Mouse (Mus musculus) mouse trophoblast stem cell (cell line): Measurements from ENCODE around the gene L2hgdh.

Experiments
- in situ Hi-C, 2 experiments: fragments of 300-500 bp; cut with MseI, MboI; formaldehyde crosslinking; loops; 2 replicates in 1 of 2; 3 replicates in 1 of 2; pipeline ENCODE4 v1.15.1; 2025

Gene L2hgdh

DNA sequence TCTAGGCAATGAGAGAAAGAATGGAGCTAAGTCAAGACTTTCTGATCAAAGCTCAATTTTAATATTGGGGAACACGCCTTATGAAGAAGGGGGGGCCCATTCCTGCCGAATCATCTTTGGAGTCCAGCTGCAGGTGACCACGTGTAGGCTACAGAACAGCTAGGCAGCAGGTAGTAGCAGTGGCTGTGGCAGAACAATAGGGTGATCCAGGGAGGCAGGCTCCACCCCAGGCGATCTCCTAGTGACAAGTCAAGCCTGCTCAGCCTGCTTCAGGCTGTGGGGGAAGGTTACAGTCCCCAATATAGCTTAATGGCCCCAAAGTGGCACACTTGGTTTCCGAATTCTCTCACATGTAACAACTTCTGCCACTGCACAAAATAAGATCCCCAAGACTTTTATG is 7.5 kb upstream of the L2hgdh start:
- in situ Hi-C loops: no loop called here

DNA sequence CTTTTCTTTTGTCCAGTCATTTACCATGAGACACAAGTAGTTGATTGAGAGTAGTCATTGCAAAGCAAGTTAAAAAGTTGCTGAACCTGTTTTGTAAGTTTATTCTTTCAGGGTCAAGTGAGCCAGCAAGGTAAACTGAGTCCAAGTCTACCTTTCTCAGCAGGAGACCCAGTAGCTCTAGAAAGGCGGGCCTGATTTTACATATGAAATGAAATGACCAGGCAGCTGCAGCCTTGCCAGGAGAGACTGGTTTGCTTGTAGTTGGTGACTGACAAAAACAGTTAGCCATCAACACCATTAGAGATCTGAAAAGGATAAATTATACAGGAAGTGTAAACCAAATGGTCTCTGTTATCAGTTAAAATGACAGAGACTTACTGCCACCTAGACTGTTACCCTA is 5.6 kb upstream of the L2hgdh start:
- in situ Hi-C loops: no loop called here

DNA sequence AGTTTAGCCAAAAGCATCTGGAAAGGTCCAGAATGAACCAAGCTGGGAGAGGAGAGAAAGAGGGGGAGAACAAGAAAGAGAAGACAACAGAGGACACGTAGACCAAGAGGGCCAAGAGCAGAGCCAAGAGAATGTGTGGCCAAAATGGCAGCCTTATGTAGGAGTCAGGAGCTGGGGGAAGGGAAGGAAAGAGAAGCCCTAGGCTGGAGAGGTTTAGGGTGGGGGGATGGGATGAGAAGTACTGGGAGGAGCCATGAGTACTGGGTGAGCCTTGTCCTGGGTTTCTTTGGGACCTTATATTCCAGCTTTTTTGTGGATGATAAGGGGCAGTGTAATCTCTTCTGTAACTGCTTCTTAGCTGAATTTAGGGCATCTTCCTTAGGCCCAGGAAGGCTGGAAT is 4.6 kb upstream of the L2hgdh start:
- in situ Hi-C loops: no loop called here

DNA sequence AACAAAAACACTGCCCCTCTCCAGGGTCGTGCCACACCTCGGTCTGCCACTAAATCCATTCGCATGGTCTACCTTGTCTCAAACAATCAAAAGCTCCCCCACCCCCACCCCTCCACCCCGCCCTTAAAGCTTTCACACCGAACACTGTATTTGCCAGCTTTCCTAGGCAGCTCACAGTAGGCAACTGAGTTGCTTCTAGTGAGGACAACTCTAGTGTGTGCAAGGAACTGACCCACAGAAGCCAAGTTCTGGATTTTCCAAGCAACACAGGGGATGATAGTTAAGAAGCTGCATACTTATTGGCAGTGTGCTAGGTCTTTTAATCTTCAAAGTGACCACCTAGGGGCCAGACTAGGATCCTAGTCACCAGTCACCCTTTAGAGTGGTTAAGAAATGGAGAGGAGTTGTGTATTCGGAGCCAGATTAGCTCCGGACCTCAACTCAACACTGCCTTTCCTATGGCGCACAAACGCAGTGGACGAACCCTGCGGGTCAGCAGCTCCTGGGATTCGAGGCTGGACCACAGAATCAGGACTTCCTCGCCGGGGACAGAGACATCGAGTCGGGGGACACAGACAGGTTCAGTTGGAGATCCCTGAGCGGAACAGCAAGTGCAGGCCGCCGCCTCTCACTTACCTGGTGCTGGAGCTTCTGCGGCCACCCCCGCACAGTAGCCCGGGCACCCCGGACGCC is 509 bp downstream of the L2hgdh start:
- in situ Hi-C loops: no loop called here

DNA sequence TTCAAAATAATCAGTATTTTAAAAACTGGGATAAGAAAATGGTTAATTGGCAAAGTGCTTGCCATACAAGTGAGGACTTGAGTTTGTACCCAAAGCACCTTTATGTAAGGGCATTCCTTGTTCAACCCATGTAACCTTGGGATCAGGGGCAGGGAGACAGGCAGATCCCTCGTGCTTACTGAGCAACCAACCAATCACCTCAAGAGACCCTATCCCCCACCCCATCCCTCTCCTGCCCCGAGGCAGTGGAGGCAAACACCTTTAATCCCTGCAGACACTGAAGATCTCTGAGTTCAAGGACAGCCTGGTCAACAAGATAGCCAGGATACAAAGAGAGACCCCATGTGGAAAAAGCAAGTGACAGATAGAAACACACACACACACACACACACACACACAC is 1.3 kb downstream of the L2hgdh start:
- in situ Hi-C loops: no loop called here

DNA sequence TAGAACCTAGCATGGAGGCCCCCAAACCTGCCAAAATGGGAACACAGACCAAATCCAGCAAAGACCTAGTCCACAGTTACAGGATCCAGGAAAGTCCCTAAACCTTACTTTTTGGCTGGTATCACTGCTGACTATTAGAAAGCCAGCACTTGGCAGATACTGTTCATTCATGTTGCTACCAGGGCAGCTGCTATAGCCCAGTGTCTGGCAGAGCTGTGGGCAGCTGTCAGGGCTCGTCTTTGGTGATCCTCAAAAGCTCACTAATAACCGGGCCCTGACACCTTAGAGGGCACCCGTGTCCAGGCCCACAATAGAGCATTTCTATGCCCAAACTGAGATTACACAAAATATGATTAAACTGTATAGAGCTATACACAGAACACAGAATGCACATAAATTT is 1.8 kb downstream of the L2hgdh start:
- in situ Hi-C loops: no loop called here

DNA sequence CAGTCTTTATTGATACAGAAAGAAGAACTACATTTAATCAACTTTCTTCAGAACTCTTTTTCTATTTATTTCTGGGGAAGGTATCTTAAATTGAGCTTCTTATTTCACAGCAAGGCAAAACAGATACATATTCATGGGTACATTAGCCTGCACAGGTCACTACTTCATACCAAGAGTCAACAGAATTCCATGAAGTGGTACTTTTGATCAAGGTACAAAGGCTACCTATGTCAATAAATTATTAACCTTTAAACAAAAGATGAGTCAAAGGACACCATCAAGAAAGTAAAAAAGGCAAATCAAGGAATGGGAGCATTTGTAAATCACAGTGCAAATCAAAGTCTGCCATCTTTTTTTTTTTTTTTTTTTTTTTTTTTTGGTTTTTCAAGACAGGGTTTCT is 11.0 kb downstream of the L2hgdh start:
- in situ Hi-C loops: no loop called here

DNA sequence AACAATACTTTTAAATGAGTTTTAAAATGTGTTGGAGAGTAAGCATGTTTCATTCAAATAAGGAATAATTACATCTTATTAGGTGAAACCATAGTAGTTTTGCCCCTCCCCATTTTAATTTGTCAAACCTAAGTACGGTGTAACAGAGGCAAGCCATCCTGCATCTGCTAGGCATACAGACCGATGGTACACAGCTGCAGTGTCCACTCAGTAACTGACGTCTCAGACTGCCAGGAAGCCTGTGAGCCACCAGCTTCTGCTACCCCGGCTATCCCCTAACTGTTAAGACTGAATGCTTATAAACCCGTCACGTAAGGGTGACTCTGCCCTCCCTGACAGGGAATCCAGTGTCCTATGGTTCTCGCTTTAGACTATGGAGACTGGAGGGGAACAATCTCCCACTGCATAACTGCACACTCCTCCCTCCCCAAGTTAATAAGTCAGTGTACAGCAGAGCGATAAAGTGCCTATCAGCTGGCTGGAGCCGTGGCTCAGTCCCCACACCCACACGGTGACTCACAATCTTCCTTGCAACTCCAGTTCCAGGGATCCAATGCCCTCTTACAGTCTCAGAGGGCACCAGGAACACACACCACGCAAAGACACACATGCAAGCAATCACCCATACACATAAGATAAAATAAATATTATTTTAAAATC is 19.7 kb downstream of the L2hgdh start:
- in situ Hi-C loops: no loop called here

DNA sequence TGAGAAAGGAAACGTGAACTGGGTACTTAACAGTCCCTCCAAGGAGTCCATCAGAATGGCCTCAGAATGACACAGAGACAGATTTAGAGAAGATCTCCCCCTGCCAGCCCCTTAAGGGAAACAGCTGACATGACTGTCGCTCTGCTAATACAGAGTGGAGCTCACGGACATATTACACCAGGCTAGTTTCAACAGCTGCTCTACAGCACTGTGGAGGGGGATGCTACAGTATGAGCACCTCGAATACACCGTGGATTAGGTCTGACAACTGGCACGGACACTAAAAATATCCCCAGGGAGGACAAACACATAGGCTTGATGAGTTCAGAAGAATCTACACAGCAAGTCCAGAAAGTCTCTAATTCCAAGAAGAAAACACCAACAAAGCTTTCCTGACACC is 26.3 kb downstream of the L2hgdh start:
- in situ Hi-C loops: no loop called here

DNA sequence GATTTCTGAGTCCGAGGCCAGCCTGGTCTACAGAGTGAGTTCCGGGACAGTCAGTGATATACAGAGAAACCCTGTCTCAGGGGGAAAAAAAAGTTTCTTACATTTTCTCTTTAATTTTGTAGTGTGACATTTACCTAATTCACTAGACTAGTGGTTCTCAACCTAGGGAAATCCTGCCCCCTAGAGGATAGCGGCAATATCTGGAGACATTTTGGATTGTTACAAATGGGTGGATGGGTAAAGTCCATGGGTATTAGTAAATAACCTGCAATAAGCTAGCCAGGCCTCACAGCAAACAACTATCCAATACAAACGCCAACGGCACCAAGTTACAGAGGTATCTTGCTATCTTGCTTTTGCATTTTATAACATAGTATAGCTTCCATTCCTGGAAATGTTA is 27.9 kb downstream of the L2hgdh start:
- in situ Hi-C loops: no loop called here

DNA sequence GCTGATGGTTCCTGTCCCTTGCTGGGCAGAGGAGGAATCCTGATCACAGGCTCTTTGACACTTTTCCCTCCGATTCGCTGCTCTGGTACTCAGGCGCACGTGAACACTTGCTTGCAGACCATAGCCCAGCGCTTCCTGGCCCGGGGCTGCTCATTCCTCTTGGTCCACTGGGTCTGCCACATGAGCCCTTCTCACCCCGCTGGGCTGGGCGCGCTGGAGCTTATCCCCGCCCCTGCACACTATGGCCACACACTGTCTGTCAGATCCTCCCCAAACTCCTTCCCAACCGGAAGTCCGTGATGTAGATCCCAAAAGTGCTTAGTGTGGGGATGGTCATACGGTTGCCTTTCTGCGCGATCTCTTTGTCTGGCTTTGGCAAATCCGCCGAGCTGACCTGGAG is 31.2 kb downstream of the L2hgdh start:
- in situ Hi-C loops: no loop called here

DNA sequence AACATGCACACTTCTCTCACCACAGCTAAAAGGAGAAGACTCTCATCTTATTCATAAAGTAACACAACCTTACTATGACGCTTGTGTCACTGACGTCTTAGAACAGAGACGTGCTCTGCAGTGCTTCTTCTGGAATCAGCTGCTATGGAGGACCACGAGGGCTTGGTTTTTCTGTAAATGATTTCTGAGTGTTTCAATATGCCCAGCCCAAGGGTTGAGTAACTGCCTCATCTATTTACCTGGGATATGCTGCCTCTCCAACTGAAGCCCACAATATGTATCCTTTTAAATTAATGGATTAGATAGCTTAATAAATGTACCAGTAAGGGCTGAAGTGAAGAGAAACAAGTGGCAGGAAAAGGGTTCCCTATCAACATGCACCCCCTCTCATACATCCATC is 34.0 kb downstream of the L2hgdh start:
- in situ Hi-C loops: no loop called here

DNA sequence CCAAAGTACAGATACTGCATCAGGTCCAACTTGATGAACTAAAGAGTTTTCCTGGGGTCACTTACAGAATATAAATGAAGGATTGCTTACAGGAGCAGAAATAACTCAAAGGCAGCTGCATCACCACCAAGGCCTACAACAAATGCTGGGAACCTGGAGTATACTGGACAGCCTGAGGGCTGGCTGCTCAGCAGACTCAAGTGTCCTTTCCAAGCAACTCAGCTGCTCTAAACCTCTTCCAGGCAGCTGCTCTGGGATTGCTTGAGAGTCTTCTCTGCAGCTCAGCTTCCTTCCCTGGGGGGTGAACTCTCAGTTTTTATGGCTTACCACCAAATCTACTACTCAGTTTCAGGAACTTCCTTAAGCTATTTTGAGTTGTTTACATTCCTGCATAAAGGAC is 35.6 kb downstream of the L2hgdh start:
- in situ Hi-C loops: no loop called here

DNA sequence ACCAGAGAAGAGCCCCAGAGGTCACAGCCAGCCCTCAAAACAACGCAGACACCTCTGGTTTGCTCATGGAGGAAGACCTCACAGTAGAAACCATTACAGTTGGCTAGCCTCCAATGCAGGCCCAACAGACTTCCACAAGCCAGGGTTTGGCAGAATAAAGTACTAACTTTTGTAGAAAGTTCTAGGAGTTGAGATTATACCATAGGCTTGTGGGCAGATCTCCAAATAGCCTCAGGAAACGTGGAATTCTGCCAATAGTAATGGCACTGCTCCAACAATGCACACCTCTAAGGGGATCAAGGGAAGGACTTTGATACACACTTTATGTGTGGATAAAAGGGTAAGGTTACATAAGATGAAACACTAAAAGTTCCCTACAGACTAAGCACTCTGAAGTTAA is 36.3 kb downstream of the L2hgdh start:
- in situ Hi-C loops: no loop called here

DNA sequence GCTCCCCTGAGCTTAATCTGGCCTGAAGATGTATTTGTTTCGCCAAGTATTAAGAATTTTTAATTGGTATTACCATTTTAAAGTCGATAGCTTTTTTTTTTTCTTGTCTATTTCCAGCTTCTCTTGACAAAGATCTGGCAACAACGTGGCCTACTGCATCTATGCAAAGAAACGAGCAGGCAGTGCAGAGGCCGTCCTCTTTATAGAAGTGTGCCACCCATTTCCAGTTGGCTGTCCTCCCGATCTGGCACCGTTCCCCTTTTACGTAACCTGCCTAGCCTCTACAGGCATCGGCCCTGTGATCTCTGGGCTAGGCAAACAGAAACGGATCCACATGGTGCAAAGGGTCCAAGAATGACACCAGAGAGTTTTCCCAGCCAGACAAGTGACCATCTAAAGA is 41.1 kb downstream of the L2hgdh start:
- in situ Hi-C loops: no loop called here

DNA sequence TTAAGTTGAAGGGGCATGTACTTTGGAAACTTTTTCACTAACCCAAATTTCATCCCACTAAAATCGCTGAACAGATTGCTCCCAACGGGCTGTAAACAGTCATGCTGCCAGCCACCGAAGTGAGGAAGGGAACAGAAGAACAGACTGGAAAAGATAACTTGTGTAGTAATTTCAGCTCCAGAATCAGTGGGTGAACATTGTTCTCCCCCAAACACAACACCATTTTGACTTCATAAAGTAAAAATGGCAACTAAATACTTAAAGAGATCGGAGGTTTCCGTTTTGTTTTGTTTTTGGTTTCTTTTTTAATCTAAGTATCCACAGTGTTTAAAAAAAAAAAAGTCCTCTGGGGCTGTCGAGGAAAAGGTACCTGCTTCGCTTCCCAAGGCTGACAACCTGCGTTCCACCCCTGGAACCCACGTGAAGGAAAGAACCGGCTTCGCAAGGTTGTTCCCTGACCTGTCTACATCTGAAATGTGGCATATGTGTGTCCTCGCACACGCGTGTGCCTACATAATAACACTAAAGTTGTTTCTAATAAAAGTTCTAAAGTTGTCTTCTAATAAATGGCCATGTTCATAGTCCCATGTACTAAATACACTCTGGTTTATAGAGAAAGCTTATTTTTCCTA is 41.8 kb downstream of the L2hgdh start:
- in situ Hi-C loops: no loop called here

DNA sequence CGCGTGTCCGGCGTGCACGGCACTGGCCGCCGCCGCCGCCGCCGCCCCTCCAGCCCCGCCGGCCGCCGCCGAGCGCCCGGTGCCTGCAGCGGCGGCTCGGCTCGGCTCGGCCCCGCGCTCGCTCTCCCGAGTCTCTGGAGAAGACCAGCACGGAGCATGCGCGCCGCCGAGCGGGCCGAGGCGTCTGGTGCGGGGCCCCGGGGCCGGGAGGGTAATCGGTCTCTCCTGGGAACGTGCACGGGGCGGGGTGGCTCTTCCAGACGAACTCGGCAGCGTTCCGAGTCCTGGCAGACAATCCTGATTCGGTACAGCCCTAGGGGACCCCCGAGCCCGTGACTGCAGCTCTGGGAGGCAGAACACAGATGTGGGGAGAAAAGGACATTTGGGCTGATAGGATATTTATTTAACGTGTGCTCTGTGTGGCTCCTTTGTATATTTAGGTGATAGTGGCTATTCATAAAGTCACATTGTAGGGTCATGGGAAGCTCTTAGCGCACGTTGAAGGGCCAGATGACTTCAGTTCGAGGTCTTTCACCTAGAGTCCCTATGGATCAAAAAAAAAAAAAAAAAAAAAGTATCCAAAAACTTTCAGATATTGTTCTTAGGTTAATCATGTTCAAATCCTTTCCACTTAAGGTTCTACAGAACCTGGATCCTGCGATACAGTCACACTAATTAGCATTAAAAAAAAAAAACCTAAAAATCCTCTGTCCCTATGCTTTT is 42.4 kb downstream of the L2hgdh start:
- in situ Hi-C loops: no loop called here

DNA sequence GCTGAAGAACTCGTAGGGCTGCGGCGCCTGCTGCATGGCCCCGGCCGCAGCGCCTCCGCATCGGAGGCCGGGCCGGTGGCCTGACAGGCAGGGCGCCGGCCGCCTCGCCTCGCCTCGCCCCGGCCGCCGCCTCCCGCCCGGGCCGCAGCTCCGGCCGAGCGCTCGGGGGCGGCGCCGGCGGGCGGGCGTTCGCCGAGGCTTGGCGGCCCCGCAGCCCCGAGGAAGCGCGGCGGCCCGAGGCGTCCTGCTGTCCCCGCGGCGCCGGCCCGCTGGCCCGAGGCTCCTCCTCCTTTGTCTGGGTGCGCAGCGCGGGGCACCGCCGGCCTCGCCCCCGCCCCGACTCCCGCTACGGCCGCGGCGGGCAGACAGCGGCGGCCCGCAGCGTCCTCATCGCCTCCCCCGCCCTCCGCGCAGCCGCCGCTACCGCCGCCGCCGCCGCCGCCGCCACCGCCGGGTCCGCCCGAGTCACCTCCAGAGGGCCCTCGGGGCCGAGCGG is 43.1 kb downstream of the L2hgdh start, which contains the start of gene Sos2:
Gene Sos2 (minus strand): TSS at position 287 of the 496 bp plus-strand sequence.
- in situ Hi-C loops: no loop called here

DNA sequence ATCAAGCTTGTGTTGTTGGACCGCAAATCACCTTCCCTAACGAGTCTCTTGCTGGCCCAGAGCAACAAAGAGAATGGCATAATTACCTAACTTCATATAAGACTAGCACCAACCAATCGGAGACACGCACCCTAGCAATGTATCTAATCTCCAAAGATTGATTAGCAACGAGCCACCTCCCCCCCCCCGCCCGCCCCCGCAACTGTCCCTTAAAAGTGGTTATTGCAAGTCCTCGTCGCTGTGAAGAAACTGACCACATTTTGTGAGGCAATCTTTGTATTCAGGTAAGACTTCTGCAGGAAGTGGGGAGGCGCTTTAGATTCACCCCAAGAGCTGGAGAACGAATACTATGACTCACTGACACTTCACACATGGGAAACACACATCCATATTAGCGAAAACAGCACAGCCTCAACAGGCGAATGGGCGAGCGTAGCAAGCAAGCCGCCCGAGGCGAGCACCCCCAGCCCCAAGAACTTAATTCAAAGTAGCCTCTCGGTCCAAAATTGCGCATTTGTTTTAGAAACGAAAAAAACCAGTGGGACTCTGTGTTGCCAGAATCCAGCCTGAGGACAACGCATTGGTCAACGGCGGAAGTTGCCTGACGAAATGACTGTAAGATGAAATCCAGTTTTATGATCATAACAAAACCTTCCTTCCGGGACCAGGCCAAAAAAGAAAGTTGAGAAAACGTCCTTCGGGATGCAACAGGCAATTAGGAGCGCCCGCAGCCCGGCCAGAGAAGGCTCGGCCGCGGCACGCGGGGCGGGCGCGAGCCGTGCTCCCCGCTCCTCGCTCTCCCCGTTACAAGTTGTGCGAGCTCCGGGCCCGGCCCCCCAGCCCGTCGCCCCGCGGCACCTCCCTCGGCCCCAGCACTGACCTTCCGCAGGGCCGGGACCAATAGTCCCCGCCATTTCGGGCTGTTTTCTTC is 43.8 kb downstream of the L2hgdh start:
- in situ Hi-C loops: no loop called here

DNA sequence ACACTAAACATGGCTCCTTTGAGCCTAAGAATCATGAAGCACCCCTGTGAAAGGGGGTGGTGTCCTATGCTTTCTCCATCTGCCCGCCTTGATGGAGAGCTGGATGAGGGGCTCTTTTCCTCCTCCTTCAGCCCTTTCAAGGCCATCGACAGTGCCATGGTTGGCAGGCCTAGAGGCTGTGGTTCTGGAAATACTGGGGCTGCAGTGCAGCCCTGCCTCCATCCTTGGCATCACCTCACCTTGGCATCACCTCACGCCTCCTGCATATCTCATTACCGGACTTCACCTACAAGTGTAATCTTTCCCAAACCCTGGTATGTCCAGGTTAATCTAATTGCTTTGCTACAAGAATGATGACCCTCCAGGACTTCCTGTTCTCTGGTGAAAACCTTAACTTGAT is 48.5 kb downstream of the L2hgdh start:
- in situ Hi-C loops: no loop called here
